Mouse (Mus musculus) liver, embryonic 12.5 days (tissue): ENCODE results near the gene Wwox. TPM values are rescaled to one million over a fixed set of nuclear protein-coding genes. Genes with fewer than 3 reads are reported as not detected.

ENCODE experiments used
- ATAC-seq: fragments of 200-750 bp; cut with Nextera tagmentation; 2 replicates; pipeline ENCODE4 v1.8.0; 2017; ENCODE audit warnings: moderate number of reproducible peaks, mild to moderate bottlenecking, moderate library complexity
- H3K27ac ChIP-seq: fragments of 300-500 bp; sonication (generic); 2 replicates; pipeline ENCODE4 v1.5.1; 2016; ENCODE audit warnings: mild to moderate bottlenecking
- H3K27me3 ChIP-seq: fragments of 300-500 bp; sonication (generic); replicated peaks from 2 replicates; pipeline ENCODE4 v1.6.1; 2016; ENCODE audit warnings: mild to moderate bottlenecking, moderate library complexity
- H3K36me3 ChIP-seq: fragments of 300-500 bp; sonication (generic); 2 replicates; pipeline ENCODE4 v1.6.1; 2016; ENCODE audit warnings: mild to moderate bottlenecking, moderate library complexity
- H3K4me1 ChIP-seq: fragments of 300-500 bp; sonication (generic); 2 replicates; pipeline ENCODE4 v1.6.1; 2016
- H3K4me2 ChIP-seq: fragments of 300-500 bp; sonication (generic); 2 replicates; pipeline ENCODE4 v1.6.1; 2016; ENCODE audit warnings: mild to moderate bottlenecking, moderate library complexity
- H3K4me3 ChIP-seq: fragments of 300-500 bp; sonication (generic); 2 replicates; pipeline ENCODE4 v1.5.1; 2016; ENCODE audit warnings: mild to moderate bottlenecking, moderate library complexity
- H3K9ac ChIP-seq: fragments of 300-500 bp; sonication (generic); 2 replicates; pipeline ENCODE4 v1.6.1; 2016; ENCODE audit warnings: mild to moderate bottlenecking, moderate library complexity
- H3K9me3 ChIP-seq: fragments of 300-500 bp; sonication (generic); replicated peaks from 2 replicates; pipeline ENCODE4 v1.6.1; 2016; ENCODE audit warnings: mild to moderate bottlenecking, moderate library complexity
- WGBS: fragments of 180-500 bp; shearing (Covaris S2); methylation state at CpG from one replicate; pipeline ENCODE4 v1.1.7; 2016; ENCODE audit not compliant: insufficient replicate concordance; 5-methylcytosine and 5-hydroxymethylcytosine counted together
- polyA plus RNA-seq: library from polyadenylated mRNA; unstranded; fragments of >200 nt; fragmentation: Nextera tagmentation; extraction: Ambion mirVana; gene quantifications from 2 replicates; pipeline ENCODE4 v1.2.1, GENCODE M21; 2016

The Wwox gene
- polyA plus RNA-seq, 1 experiment from 2014 or later, result 5.2 TPM

- Histone ChIP-seq H3K4me1 (no peaks in the 10 kb centered on the region), H3K27me3 (peaks cover 23% of the 10 kb centered on the region), H3K9me3 (no peaks in the 10 kb centered on the region), H3K27ac (no peak overlapping the region), H3K4me2 (no peak overlapping the region), H3K4me3 (no peak overlapping the region), H3K36me3 (no peaks in the 10 kb centered on the region), H3K9ac (no peak overlapping the region)
- ATAC-seq, result no peak
- 61% methylated on average over 7 of the region's 7 CpGs for WGBS
These were observed 762.3 kb downstream of the Wwox start for GRCm38 (mm10) chr8:115201726-115202125.

GRCm38 (mm10) chr8:115207480-115207879, 768.0 kb downstream of the Wwox start:
- no peak for ATAC-seq

GRCm38 (mm10) chr8:115208415-115209192, 769.1 kb downstream of the Wwox start:
- Histone ChIP-seq H3K27ac (no peak overlapping the region), H3K4me1 (no peaks in the 10 kb centered on the region), H3K9me3 (no peaks in the 10 kb centered on the region), H3K4me3 (no peak overlapping the region), H3K27me3 (no peaks in the 10 kb centered on the region), H3K36me3 (no peaks in the 10 kb centered on the region), H3K9ac (no peak overlapping the region), H3K4me2 (no peak overlapping the region)
- no peak for ATAC-seq
- 62% methylated on average over 15 of the region's 15 CpGs for WGBS

More at GRCm38 (mm10) chr8:115207480-115207879, 768.0 kb downstream of the Wwox start:
- H3K27ac ChIP-seq, result no peak overlapping the region
- no peak overlapping the region for H3K4me3 ChIP-seq
- H3K9ac ChIP-seq, result no peak overlapping the region
- no peaks in the 10 kb centered on the region for H3K9me3 ChIP-seq
- no peaks in the 10 kb centered on the region for H3K36me3 ChIP-seq
- no peaks in the 10 kb centered on the region for H3K4me1 ChIP-seq
- 69% methylated on average over 11 of the region's 11 CpGs for WGBS
- H3K27me3 ChIP-seq, result no peaks in the 10 kb centered on the region
- no peak overlapping the region for H3K4me2 ChIP-seq

- H3K4me2 ChIP-seq, result no peak overlapping the region
- no peaks in the 10 kb centered on the region for H3K9me3 ChIP-seq
- no peak overlapping the region for H3K27ac ChIP-seq
- no peaks in the 10 kb centered on the region for H3K4me1 ChIP-seq
- no peaks in the 10 kb centered on the region for H3K27me3 ChIP-seq
- no peak overlapping the region for H3K9ac ChIP-seq
- ATAC-seq, result no peak
- no peaks in the 10 kb centered on the region for H3K36me3 ChIP-seq
- 53% methylated on average over 6 of the region's 6 CpGs for whole genome bisulfite sequencing
- no peak overlapping the region for H3K4me3 ChIP-seq
These were observed 770.6 kb downstream of the Wwox start for GRCm38 (mm10) chr8:115210014-115210413.

DNA sequence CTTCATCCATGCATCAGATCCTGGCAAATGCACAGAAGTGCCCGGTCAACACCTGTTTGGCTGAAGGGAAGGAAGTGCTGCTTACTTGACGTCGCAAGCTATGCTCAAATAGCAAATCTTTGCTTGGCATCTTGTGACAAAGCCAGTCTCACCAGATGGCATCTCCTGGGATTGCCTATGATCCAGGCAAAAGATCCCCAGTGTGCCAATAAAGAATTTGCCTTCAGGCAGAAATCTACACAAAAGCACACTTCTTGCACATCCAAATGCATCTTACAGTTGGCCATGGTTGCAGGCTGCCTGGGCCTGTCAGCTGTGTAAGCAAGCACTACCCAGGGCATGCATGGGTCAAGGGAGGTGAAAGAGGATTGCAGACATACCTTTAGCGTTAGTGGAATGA, 773.7 kb downstream of the Wwox start:
- Histone ChIP-seq H3K9ac (no peak overlapping the region), H3K4me1 (no peaks in the 10 kb centered on the region), H3K27me3 (no peaks in the 10 kb centered on the region), H3K36me3 (no peaks in the 10 kb centered on the region), H3K9me3 (no peaks in the 10 kb centered on the region), H3K4me3 (no peak overlapping the region), H3K4me2 (no peak overlapping the region), H3K27ac (no peak overlapping the region)
- 74% methylated on average over 4 of the region's 4 CpGs for WGBS
- no peak for ATAC-seq

DNA sequence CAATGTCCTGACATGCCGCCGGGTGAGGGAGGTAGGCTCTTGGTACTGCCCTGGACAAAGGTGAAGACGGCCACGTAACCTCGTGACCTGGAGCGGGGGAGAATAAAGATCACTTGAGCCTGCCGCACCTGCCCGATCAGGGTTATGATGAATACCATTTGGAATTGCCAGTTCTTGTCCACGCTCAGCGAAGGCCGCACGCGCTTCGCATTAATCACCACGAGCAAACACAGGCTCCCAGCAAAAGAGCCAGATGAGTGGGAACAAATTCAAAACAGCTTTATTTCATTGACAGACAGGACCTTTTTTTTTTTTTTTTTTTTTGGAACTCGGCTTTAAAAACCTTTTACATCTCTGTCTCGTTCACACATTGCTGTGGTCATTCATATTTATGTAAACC, 775.4 kb downstream of the Wwox start:
- 78% methylated on average over 17 of the region's 17 CpGs for WGBS
- Histone ChIP-seq H3K9ac (no peak overlapping the region), H3K27me3 (no peaks in the 10 kb centered on the region), H3K36me3 (no peaks in the 10 kb centered on the region), H3K4me3 (no peak overlapping the region), H3K4me2 (no peak overlapping the region), H3K27ac (no peak overlapping the region), H3K4me1 (no peaks in the 10 kb centered on the region), H3K9me3 (no peaks in the 10 kb centered on the region)
- ATAC-seq, result no peak

DNA sequence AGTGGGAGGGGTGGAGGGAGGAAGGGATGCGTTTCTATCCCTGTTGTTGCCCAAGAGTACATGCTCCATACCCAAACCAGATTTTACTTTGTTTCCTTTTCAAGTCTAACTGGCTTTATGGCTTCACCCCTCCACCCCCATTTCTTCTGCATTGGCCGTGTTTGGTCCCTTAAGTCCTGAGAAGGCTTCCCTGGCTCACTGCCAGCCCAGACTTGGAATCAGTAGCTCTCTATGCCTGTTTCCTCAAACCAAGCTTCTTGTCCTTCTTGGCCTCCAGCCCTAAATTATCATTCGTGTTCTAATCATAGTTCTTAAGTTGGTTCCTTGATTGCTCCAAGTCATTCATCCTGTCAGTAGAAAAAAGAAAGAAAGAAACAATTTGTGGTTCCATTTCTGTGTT, 777.3 kb downstream of the Wwox start:
- Histone ChIP-seq H3K4me2 (no peak overlapping the region), H3K36me3 (no peaks in the 10 kb centered on the region), H3K4me1 (no peaks in the 10 kb centered on the region), H3K9ac (no peak overlapping the region), H3K27ac (no peak overlapping the region), H3K9me3 (no peaks in the 10 kb centered on the region), H3K4me3 (no peak overlapping the region), H3K27me3 (no peaks in the 10 kb centered on the region)
- WGBS, result 56% methylated on average over 3 of the region's 3 CpGs
- no peak for ATAC-seq

- WGBS, result 70% methylated on average over 13 of the region's 13 CpGs
- no peak for ATAC-seq
- H3K4me1 ChIP-seq, result no peaks in the 10 kb centered on the region
These were observed 783.1 kb downstream of the Wwox start for GRCm38 (mm10) chr8:115222545-115222944.

GRCm38 (mm10) chr8:115226781-115227583, 787.5 kb downstream of the Wwox start:
- no peak overlapping the region for H3K9ac ChIP-seq
- 49% methylated on average over 20 of the region's 20 CpGs for WGBS
- no peak overlapping the region for H3K4me3 ChIP-seq
- H3K4me2 ChIP-seq, result no peak overlapping the region
- H3K27ac ChIP-seq, result no peak overlapping the region
- H3K27me3 ChIP-seq, result no peaks in the 10 kb centered on the region
- ATAC-seq, result no peak
- H3K4me1 ChIP-seq, result no peaks in the 10 kb centered on the region
- H3K9me3 ChIP-seq, result no peaks in the 10 kb centered on the region
- no peaks in the 10 kb centered on the region for H3K36me3 ChIP-seq

More at GRCm38 (mm10) chr8:115222545-115222944, 783.1 kb downstream of the Wwox start:
- no peaks in the 10 kb centered on the region for H3K36me3 ChIP-seq
- H3K4me2 ChIP-seq, result no peak overlapping the region
- H3K27me3 ChIP-seq, result no peaks in the 10 kb centered on the region
- no peak overlapping the region for H3K27ac ChIP-seq
- H3K4me3 ChIP-seq, result no peak overlapping the region
- H3K9ac ChIP-seq, result no peak overlapping the region
- H3K9me3 ChIP-seq, result no peaks in the 10 kb centered on the region

- ATAC-seq, result no peak
- no peaks in the 10 kb centered on the region for H3K4me1 ChIP-seq
- no peak overlapping the region for H3K27ac ChIP-seq
- WGBS, result 67% methylated on average over 11 of the region's 11 CpGs
- H3K27me3 ChIP-seq, result no peaks in the 10 kb centered on the region
- H3K4me2 ChIP-seq, result no peak overlapping the region
- no peaks in the 10 kb centered on the region for H3K9me3 ChIP-seq
- no peak overlapping the region for H3K9ac ChIP-seq
- no peak overlapping the region for H3K4me3 ChIP-seq
- no peaks in the 10 kb centered on the region for H3K36me3 ChIP-seq
These were observed 789.4 kb downstream of the Wwox start for GRCm38 (mm10) chr8:115228903-115229302.

- H3K4me1 ChIP-seq, result no peaks in the 10 kb centered on the region
- no peak overlapping the region for H3K27ac ChIP-seq
- H3K27me3 ChIP-seq, result no peaks in the 10 kb centered on the region
- no peaks in the 10 kb centered on the region for H3K36me3 ChIP-seq
- H3K9me3 ChIP-seq, result no peaks in the 10 kb centered on the region
- peak overlapping the region; percentile 27 for H3K4me2 ChIP-seq
- ATAC-seq, result no peak
- WGBS, result 24% methylated on average over 6 of the region's 6 CpGs
- H3K9ac ChIP-seq, result no peak overlapping the region
- H3K4me3 ChIP-seq, result no peak overlapping the region
These were observed 794.6 kb downstream of the Wwox start for GRCm38 (mm10) chr8:115234068-115234467.

- no peak overlapping the region for H3K9ac ChIP-seq
- H3K27me3 ChIP-seq, result no peaks in the 10 kb centered on the region
- 58% methylated on average over 9 of the region's 9 CpGs for WGBS
- H3K4me1 ChIP-seq, result no peaks in the 10 kb centered on the region
- ATAC-seq, result no peak
- H3K27ac ChIP-seq, result no peak overlapping the region
- no peaks in the 10 kb centered on the region for H3K36me3 ChIP-seq
- H3K4me2 ChIP-seq, result no peak overlapping the region
- no peaks in the 10 kb centered on the region for H3K9me3 ChIP-seq
- H3K4me3 ChIP-seq, result no peak overlapping the region
These were observed 798.1 kb downstream of the Wwox start for GRCm38 (mm10) chr8:115237596-115237995.
